Mouse (Mus musculus) hindbrain, postnatal 0 days (tissue): ENCODE data around the gene Cpeb2. TPM values are rescaled to one million over a fixed set of nuclear protein-coding genes. Genes with fewer than 3 reads are reported as not detected.

Experiments
- ATAC-seq: fragments of 200-750 bp; cut with Nextera tagmentation; 2 replicates; pipeline ENCODE4 v1.8.0; 2017; ENCODE audit warnings: mild to moderate bottlenecking, moderate TSS enrichment, moderate library complexity
- DNase-seq: peaks from one replicate; pipeline ENCODE4 v3.0.0-alpha.2; 2015; ENCODE audit warnings: low spot score
- H3K27ac ChIP-seq: fragments of 300-500 bp; sonication (generic); 2 replicates; pipeline ENCODE4 v1.5.1; 2014; ENCODE audit warnings: mild to moderate bottlenecking
- H3K27me3 ChIP-seq: fragments of 300-500 bp; sonication (generic); 2 replicates; pipeline ENCODE4 v1.6.1; 2014; ENCODE audit warnings: low read length, mixed read lengths; ENCODE audit not compliant: insufficient read depth
- H3K36me3 ChIP-seq: fragments of 300-500 bp; sonication (generic); 2 replicates; pipeline ENCODE4 v1.6.1; 2014; ENCODE audit warnings: low read length, mixed read lengths; ENCODE audit not compliant: insufficient read depth
- H3K4me1 ChIP-seq: fragments of 300-500 bp; sonication (generic); 2 replicates; pipeline ENCODE4 v1.6.1; 2014; ENCODE audit warnings: antibody characterized with exemption, low read length, mixed read lengths; ENCODE audit not compliant: insufficient read depth
- H3K4me2 ChIP-seq: fragments of 300-500 bp; sonication (generic); 2 replicates; pipeline ENCODE4 v1.6.1; 2014; ENCODE audit warnings: low read depth, mild to moderate bottlenecking, low read length, moderate library complexity, mixed read lengths
- H3K4me3 ChIP-seq: fragments of 300-500 bp; sonication (generic); 2 replicates; pipeline ENCODE4 v1.5.1; 2014; ENCODE audit warnings: low read length
- H3K9ac ChIP-seq: fragments of 300-500 bp; sonication (generic); replicated peaks from 2 replicates; pipeline ENCODE4 v1.6.1; 2014; ENCODE audit warnings: mild to moderate bottlenecking, low read length, moderate library complexity, mixed read lengths
- H3K9me3 ChIP-seq: fragments of 300-500 bp; sonication (generic); 2 replicates; pipeline ENCODE4 v1.6.1; 2016; ENCODE audit warnings: low read length, mixed read lengths
- CTCF ChIP-seq: IDR thresholded peaks from 2 replicates; pipeline ENCODE4 v1.5.1; 2016; ENCODE audit warnings: antibody characterized with exemption, control low read depth, low read depth
- WGBS: fragments of 180-500 bp; shearing (Covaris S2); extraction: QIAGEN DNeasy Blood & Tissue Kit; methylation state at CpG from one replicate; pipeline ENCODE4 v1.1.7; 2014; 5-methylcytosine and 5-hydroxymethylcytosine counted together
- polyA plus RNA-seq: library from polyadenylated mRNA; unstranded; fragments of >200 nt; fragmentation: Nextera tagmentation; extraction: Ambion mirVana; gene quantifications from 2 replicates; pipeline ENCODE4 v1.2.1, GENCODE M21; 2015
- total RNA-seq: library from RNA; depleted of rRNA; stranded (reverse); fragments of >200 nt; gene quantifications from 2 replicates; pipeline ENCODE4 v1.2.3, GENCODE M21; 2014

Gene Cpeb2
- total and polyA plus RNA-seq, 2 experiments from 2014 or later = 14.9 to 26.2 TPM

- ATAC-seq (peak; percentile 44; the same call in 1 of the 2 replicates), DNase-seq (no peak)
- Histone ChIP-seq H3K4me3 (no peak overlapping the region), H3K9ac (no peak overlapping the region), H3K27ac (no peak overlapping the region), H3K4me1 (no peaks in the 10 kb centered on the region), H3K27me3 (no peaks in the 10 kb centered on the region), H3K4me2 (no peak overlapping the region), H3K36me3 (peaks cover 10% of the 10 kb centered on the region; the same call in 1 of the 2 replicates), H3K9me3 (no peaks in the 10 kb centered on the region)
- no peak for TF ChIP-seq CTCF
- WGBS = 86% methylated on average over 8 of the region's 8 CpGs
Observed at GRCm38 (mm10) chr5:43289752-43290446, 56.9 kb downstream of the Cpeb2 start.

GRCm38 (mm10) chr5:43293136-43293535 is 60.2 kb downstream of the Cpeb2 start:
- no peak overlapping the region for H3K4me2 ChIP-seq
- no peak overlapping the region for H3K9ac ChIP-seq
- no peak for ATAC-seq
- no peaks in the 10 kb centered on the region for H3K27me3 ChIP-seq
- 96% methylated on average over 4 of the region's 4 CpGs for WGBS
- no peak overlapping the region for H3K27ac ChIP-seq
- no peak overlapping the region for H3K4me3 ChIP-seq
- TF ChIP-seq CTCF = no peak
- H3K9me3 ChIP-seq = no peaks in the 10 kb centered on the region
- peaks cover 4% of the 10 kb centered on the region; the same call in 1 of the 2 replicates for H3K36me3 ChIP-seq
- H3K4me1 ChIP-seq = no peaks in the 10 kb centered on the region
- DNase-seq = no peak

DNA sequence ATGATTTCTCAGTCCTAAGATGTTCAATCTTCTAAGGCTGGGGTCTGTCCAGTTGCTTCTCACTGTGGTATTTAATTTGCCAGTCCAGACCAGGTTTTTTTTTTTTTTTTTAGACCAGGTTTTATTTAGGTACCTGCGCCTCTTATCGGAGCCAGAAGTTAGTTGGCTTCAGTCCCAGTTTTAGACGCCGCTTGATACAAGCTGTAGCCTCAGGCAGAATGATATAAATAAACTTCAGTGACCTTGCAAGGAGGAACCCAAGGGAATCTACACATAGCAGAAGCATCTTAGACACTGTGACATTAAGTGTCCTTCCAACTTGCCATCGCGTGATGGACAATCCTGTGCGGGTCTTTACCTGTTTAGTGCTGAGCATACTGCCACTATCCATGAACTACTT is 64.5 kb downstream of the Cpeb2 start:
- H3K36me3 ChIP-seq = no peaks in the 10 kb centered on the region
- no peak for ATAC-seq
- H3K27ac ChIP-seq = no peak overlapping the region
- 76% methylated on average over 7 of the region's 7 CpGs for WGBS
- peak; percentile 41 for DNase-seq
- no peak overlapping the region for H3K4me3 ChIP-seq
- no peak overlapping the region for H3K4me2 ChIP-seq
- no peaks in the 10 kb centered on the region for H3K9me3 ChIP-seq
- H3K4me1 ChIP-seq = no peaks in the 10 kb centered on the region
- TF ChIP-seq CTCF = no peak
- no peak overlapping the region for H3K9ac ChIP-seq
- no peaks in the 10 kb centered on the region for H3K27me3 ChIP-seq

DNA sequence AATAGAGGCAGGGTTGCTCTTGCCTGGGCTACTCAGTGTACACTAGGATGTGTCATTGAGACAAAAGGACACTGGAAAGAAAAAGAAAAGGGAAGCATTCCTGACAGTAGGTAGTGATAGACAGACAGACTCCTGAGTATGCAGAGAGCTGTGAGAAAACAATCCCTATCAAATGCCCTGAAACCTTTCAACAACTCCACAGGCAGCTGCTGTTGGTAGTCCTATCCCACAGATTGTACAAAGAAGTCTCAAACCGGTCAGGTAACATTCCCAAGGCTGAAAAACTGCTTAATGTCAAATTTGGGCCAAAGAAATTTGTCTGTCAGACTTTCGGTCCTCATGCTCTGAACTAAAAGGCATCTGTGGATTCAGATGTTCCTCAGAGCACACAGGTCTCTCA is 66.0 kb downstream of the Cpeb2 start:
- no peak for DNase-seq
- Histone ChIP-seq H3K27me3 (no peaks in the 10 kb centered on the region), H3K4me2 (no peak overlapping the region), H3K9me3 (no peaks in the 10 kb centered on the region), H3K4me1 (no peaks in the 10 kb centered on the region), H3K27ac (no peak overlapping the region), H3K36me3 (no peaks in the 10 kb centered on the region), H3K4me3 (no peak overlapping the region), H3K9ac (no peak overlapping the region)
- ATAC-seq = no peak
- WGBS = 76% methylated on average over 2 of the region's 2 CpGs
- TF ChIP-seq CTCF = no peak

DNA sequence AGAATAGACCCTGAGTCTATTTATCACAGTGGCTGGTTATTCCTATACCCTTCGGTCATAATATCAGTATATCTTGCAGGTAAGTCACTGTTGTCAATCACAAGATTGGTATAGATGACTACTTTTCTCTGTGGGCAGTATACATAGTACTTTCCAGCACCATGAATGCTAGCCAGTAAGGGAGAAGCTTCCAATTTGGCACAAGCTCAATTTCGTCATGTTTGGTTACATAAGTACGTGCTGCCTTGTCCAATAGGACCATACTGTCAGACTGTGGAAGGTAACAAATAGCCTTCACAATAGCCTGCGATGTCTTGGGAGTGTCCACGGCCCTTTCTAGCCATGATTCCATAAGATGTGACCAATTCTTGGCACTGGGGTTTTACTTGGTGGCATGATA is 67.1 kb downstream of the Cpeb2 start:
- H3K9ac ChIP-seq = no peak overlapping the region
- H3K27ac ChIP-seq = no peak overlapping the region
- no peaks in the 10 kb centered on the region for H3K9me3 ChIP-seq
- TF ChIP-seq CTCF = no peak
- 89% methylated on average over 5 of the region's 5 CpGs for WGBS
- no peak for ATAC-seq
- no peaks in the 10 kb centered on the region for H3K36me3 ChIP-seq
- DNase-seq = no peak
- H3K4me3 ChIP-seq = no peak overlapping the region
- H3K4me1 ChIP-seq = no peaks in the 10 kb centered on the region
- no peaks in the 10 kb centered on the region for H3K27me3 ChIP-seq
- H3K4me2 ChIP-seq = no peak overlapping the region

- no peak overlapping the region for H3K27ac ChIP-seq
- H3K36me3 ChIP-seq = no peaks in the 10 kb centered on the region
- WGBS = 58% methylated on average over 3 of the region's 3 CpGs
- H3K9ac ChIP-seq = no peak overlapping the region
- H3K4me1 ChIP-seq = no peaks in the 10 kb centered on the region
- no peak overlapping the region for H3K4me2 ChIP-seq
- H3K4me3 ChIP-seq = no peak overlapping the region
- no peak for TF ChIP-seq CTCF
- no peaks in the 10 kb centered on the region for H3K9me3 ChIP-seq
- DNase-seq = no peak
- no peaks in the 10 kb centered on the region for H3K27me3 ChIP-seq
- no peak for ATAC-seq
Observed at GRCm38 (mm10) chr5:43300979-43301378, 68.0 kb downstream of the Cpeb2 start.

DNA sequence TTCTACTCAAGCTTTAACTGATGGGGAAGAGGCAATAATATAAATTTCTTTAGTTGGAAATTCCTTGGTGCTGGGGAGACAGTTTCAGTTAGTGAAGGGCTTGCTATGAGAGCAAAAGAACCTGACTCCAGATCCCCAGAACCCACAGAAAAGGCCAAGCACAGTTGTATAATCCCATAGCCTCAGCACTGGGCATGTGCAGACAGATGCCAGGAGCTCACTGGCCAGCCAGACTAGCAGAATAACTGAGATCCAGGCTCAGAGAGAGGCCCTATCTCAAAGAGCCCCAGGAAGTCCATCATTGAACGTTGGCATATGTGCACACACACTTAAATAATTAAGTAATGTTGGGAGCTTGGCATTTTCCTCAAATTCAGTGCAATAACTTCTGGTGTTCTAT is 70.5 kb downstream of the Cpeb2 start:
- no peaks in the 10 kb centered on the region for H3K27me3 ChIP-seq
- H3K9me3 ChIP-seq = no peaks in the 10 kb centered on the region
- H3K4me3 ChIP-seq = no peak overlapping the region
- DNase-seq (no peak), ATAC-seq (no peak)
- WGBS = 46% methylated on average over 1 of the region's 1 CpGs
- H3K27ac ChIP-seq = no peak overlapping the region
- no peak for TF ChIP-seq CTCF
- no peaks in the 10 kb centered on the region for H3K4me1 ChIP-seq
- no peaks in the 10 kb centered on the region for H3K36me3 ChIP-seq
- no peak overlapping the region for H3K9ac ChIP-seq
- H3K4me2 ChIP-seq = no peak overlapping the region
